Mouse (Mus musculus): ENCODE measurements around the gene Cpne2.
A peak's percentile ranks its signal among the peaks of the same experiment; 100 is the strongest.

Gene Cpne2

DNA sequence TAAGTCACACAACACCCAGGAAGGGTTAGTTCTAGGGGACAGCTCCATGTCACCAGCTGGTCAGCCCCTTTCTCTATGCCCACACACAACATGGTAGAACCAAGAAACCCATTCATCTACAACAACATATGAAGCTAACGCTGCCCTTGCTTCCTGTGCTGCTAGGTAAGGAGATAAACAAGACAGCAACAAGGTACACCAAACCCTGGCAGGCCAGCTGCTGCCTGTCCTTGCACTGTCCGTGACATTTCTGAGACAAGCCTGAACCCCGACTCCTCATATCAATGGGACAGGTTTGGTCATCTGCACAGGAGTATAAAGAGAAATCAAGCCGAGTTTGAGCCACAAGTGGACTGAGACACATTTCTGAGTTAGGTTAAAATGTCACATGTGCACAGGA, 42.4 kb downstream of the Cpne2 start:
- no peak for DNase-seq (ENCODE audit: low read depth in 2 of 2, low spot score in 2 of 2)

DNA sequence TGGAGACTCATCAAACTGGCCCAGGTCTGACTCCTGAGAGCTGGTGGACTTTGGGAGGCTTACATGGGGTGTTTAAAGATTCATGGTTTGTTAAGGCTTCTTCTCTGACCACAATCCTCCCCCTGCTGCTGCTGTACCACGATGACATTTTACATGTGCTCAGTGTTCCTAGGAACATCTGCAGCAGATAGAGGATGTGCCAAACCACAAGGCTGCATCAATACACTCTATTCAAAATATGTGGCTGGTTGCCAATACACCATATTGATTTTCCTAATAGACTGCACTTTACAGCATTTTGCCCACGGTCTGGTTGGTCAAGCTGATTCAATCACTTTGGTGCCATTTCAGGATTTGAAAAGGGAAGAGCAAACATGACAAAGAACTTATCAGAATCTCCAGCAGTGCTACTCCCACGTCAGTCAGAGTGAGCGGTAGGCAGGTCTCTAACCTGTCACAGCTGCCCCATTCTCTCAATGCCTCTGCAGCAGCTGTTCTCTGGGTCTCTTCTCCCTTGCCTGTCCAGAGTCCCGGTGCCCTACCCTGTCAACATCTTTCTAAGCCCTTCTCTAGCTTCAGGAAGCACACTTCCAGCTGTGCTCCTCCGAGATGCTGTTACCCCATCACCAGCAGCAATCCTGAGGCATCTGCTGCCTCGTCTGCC, 49.2 kb downstream of the Cpne2 start:
- DNase-seq (ENCODE audit: low read depth in 2 of 2, low spot score in 2 of 2), result no peak

DNA sequence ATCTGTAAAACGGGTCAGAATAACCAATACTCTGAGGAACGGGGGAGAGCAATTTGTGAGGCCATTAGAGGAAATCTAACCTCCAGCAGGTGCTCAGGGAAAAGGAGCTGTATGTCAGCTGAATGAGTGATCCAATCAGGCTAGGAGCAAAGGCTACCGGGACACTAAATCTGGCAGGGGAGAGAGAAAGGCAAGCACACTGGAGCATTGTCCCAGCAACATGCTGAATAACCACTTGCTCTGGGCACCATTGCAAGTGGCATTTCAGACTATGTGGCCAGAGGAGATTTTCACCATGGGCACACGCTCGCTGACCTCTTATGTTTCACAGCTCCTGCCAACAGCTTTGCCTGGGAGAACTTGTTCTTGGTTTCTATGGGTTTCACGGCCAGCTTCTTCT, 49.8 kb downstream of the Cpne2 start:
- DNase-seq (ENCODE audit: low read depth in 2 of 2, low spot score in 2 of 2), result no peak

DNA sequence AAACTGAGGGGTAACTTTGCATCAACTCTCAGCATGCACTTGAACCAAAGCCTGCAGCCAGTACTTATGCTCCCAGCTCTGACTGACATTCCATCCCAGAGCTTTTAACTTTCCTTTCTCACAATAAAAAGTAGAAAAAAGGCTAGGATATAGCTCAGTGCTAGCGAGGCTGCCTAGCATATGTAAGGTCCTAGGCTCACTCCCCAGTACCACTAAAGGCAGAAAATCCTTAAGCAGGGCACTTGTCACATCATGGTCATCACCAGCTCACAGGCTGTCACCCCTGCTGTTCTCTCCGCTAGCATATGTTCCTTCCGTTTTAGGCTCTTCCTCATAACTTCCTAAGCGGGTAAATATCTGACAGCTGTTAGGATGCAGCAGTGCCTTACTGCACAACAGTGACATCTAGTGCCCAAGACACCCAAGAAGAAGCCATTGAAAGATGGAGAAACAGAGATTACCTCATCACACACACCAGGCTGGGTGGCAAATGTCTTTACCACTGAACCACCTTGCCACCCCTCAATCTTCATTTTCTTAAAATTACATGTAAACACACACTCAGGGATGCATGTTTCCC, 51.5 kb downstream of the Cpne2 start:
- DNase-seq (ENCODE audit: low read depth in 2 of 2, low spot score in 2 of 2), result no peak

DNA sequence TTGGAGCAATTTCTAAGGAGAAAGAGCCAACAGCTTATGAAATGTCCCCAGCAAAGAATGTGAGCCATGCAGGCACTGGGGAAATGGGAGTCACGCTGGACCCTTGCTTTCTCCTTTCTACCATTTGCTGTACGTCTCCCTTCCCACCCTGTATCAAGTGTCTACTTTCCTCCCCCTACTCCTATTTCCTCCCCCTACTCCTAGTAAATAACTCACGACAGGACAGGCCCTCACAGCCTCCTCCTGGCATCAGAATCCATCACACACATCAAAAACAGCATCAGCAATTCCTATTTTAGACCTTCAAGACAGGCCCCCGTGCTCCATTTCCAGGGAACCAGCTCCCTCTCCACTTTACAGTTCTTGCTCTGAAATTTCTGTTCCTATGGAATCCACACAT, 58.9 kb downstream of the Cpne2 start:
- no peak for DNase-seq (ENCODE audit: low read depth in 2 of 2, low spot score in 2 of 2)

DNA sequence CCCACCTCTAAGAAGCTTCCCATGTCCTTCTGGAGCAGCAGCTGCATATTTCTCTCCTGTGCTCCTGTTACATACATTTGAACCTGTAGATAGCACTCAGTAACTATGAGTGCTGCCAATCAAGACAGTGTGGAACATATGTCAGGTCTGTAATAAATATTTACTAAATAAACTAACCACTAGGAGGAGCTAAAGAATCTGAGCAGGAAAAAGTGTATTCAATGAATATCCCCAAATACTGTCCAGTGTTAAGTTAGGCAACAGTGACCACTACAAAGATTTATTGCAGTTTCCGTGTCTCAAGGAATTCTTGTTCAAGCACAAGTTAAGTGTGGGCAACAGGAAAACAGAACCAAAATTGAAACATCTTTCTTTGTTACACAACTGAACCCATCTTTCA, 61.4 kb downstream of the Cpne2 start:
- DNase-seq (ENCODE audit: low read depth in 2 of 2, low spot score in 2 of 2), result no peak

DNA sequence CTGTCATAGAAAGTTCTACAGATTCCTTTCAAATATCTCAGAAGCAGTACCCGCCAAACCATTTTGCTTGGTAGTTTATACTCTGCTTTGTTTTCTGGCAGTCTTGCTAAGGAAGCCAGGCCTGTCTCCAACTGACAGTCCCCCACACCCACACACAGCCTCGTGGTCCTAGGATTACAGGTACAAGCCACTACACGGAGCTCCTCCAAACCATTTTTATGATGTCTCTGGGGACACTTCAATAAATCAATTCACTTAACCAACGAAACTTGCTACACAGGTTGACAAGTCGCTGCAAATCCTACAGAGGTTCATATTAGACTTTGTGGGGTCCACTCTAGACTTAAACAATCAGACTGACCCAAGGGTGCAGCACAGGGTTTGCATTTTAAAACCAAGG, 67.7 kb downstream of the Cpne2 start:
- no peak for DNase-seq (ENCODE audit: low read depth in 2 of 2, low spot score in 2 of 2)

DNA sequence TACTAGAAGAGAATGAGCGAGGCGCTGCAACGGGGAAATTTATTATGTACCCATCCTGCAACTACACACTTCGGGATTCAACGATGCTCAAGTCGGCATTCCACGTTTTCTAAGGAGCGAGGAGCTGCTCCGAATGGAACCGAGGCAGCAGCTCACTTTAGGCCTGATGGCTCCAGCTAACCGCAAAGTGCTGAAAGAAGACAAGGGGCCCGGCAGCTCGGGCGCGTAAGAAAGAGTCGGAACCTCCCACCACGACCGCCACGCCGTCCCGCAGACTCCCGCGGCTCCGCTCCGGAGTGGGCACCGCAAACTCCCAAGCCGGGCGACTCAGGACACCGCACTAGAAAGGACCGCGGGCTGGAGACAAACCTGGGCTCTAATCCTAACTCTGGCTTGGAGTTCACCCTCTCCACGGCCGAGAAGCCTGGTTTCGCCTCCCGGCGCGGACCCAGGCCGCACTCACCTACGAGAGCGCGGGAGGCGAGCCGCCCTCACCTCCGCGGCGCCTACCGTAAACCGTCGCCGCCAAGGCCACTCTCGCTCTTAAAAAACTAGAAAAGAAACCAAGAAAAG, 68.3 kb downstream of the Cpne2 start:
- peak in 1 of 2 experiments; percentile 33 for DNase-seq (ENCODE audit: low read depth in 2 of 2, low spot score in 2 of 2)

DNA sequence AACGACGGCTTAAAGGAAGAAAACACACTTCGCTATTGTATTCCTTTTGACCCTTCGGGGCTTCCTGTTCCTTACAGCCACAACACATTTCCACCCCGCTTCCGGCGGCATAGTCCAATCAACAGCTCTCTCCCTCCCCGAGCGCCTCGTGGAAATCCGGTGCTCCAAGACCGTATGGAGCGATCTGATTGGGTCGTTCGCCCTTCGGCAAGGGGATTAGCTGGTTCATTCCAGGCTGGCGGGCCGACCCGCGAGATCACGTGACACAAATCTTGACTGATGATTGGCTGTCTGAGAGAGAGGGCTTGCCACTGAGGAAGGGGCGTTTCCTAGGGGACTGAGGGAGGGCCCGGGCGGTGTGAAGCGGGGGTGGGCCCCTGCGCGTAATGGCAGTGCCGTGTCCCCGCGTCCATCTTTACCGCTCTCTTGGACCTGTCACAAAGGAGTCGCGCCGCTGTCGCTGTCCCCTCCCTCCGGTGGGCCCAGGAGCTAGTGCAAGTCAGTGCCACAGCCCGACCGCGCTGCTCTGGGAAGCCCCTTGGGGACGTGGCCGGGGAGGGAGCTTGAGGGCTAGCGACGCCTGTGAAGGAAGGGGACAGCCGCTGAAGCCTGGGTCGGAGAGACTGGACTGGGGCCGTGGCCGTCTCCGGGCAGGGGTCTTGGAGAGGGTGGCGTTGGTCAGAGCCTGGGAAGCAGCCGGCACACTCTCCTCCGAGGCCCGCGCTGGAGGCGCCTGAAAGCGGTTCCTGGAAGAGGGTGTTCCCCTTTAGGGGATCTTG, 69.0 kb downstream of the Cpne2 start, which contains the start of the genes Rspry1 and Fam192a:
TSS of gene Rspry1 (plus strand) at position 331 of the 779 bp plus-strand sequence.
TSS of gene Fam192a (minus strand) at position 391 of the 779 bp plus-strand sequence.
- DNase-seq (ENCODE audit: low read depth in 2 of 2, low spot score in 2 of 2), result peak; percentile 100

DNA sequence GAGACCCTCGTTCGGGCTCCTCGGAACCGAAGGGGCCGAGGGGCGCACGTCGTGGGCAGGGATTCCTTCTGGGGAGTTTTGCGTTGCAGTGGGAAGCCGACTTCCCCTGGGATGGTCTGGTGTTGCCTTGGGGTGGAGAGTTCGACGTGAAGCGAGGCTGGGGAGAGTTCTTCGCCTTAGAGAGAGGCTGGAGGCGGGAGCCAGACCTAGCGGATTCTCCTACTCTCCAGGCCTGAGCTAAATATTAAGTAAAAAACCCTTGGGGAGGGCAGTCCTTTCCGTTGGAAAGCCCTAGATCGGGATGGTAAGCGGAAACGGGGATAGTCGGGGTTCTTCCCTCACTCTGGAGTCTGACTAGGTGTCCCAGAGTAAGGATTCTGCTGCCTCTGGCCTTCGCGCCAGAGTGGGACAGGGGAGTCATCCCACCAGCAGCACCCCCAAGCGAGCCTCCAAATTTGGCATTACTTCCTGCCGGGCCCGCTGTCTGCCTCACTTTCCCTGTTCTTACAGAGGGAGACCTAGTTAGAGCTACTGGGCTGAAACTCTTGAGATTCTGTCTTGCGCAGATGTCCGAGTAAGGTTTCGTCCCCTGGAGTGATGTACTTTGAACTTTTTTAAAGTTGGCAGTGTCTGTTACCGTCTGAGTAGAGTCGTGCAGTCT, 69.8 kb downstream of the Cpne2 start:
- peak; percentile 8 to 26 for DNase-seq (ENCODE audit: low read depth in 2 of 2, low spot score in 2 of 2)

DNA sequence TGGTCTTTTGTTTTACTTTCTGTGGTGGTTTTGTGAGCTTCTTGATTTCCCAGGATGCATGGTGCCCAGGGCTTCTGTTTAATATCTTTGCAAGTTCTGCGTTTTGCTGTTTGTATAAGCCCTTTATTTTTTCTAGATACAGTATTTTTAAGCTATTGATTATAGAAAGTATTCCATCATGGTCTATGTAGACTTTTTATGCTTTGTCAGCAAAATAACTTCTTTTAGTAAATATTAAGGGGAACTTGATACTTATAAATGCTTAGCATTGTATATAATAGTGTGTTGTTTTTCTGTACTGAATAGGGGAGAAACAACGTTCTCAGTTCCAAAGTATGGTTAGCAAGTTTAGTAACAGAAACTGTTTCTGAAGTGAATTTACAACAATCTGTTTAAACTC, 71.2 kb downstream of the Cpne2 start:
- no peak for DNase-seq (ENCODE audit: low read depth in 2 of 2, low spot score in 2 of 2)

DNA sequence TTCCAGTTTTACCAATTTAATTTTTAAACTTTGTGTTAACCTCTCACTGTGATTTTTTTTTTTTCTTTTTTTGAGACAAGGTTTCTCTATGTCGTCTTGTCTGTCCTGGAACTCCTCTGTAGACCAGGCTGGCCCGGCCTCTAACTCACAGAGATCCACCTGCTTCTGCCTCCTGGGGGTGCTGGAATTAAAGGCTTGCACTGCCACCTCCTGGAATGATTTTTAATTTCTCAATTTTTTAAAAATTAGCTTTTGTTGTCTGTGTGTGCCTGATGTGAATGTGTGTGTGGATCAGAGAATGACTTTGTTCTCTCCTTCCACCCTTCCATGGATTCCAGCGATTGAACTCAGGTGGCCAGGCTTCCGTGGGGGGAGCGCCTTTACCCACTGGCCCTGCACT, 74.3 kb downstream of the Cpne2 start:
- DNase-seq (ENCODE audit: low read depth in 2 of 2, low spot score in 2 of 2), result no peak
